Mouse (Mus musculus) ES-Bruce4 (cell line): Measurements from ENCODE around the gene Cbx7. TPM values are rescaled to one million over a fixed set of nuclear protein-coding genes. Genes with fewer than 3 reads are reported as not detected.
"Not testable (repeated sequence)": the region's sequence is repeated elsewhere in the genome, so short reads cannot be mapped to it uniquely, and the experiment has no call there.

Experiments
- H3K27ac ChIP-seq: 2 replicates; pipeline ENCODE4 v1.5.1; 2012; ENCODE audit warnings: low read length, inconsistent platforms; ENCODE audit not compliant: insufficient read depth
- H3K27me3 ChIP-seq: 2 replicates; pipeline ENCODE4 v1.6.1; 2012; ENCODE audit warnings: mild to moderate bottlenecking, low read length, inconsistent platforms; ENCODE audit not compliant: control insufficient read depth, poor library complexity, insufficient read depth, severe bottlenecking
- H3K36me3 ChIP-seq: 2 replicates; pipeline ENCODE4 v1.6.1; 2012; ENCODE audit warnings: inconsistent platforms, mild to moderate bottlenecking, low read length, moderate library complexity; ENCODE audit not compliant: control insufficient read depth, poor library complexity, insufficient read depth, severe bottlenecking
- H3K4me1 ChIP-seq: one replicate; pipeline ENCODE4 v1.8.1; 2011; ENCODE audit warnings: low read length; ENCODE audit not compliant: control insufficient read depth, insufficient read depth
- H3K4me3 ChIP-seq: 2 replicates; pipeline ENCODE4 v1.5.1; 2011; ENCODE audit warnings: low read depth, mild to moderate bottlenecking, low read length
- H3K9ac ChIP-seq: 2 replicates; pipeline ENCODE4 v1.6.1; 2012; ENCODE audit warnings: low read depth, mild to moderate bottlenecking, inconsistent platforms; ENCODE audit not compliant: poor library complexity, severe bottlenecking
- H3K9me3 ChIP-seq: replicated peaks from 2 replicates; pipeline ENCODE4 v1.6.1; 2012; ENCODE audit warnings: mild to moderate bottlenecking, low read length, inconsistent platforms; ENCODE audit not compliant: control insufficient read depth, poor library complexity, insufficient read depth, severe bottlenecking
- CTCF ChIP-seq: IDR thresholded peaks from one replicate; pipeline ENCODE4 v1.8.1; 2011; ENCODE audit warnings: low read depth, low read length
- EP300 ChIP-seq: IDR thresholded peaks from 2 replicates; pipeline ENCODE4 v1.6.1; 2011; ENCODE audit warnings: low read depth, low read length; ENCODE audit not compliant: insufficient read depth
- POLR2A ChIP-seq: IDR thresholded peaks from one replicate; pipeline ENCODE4 v1.8.1; 2011; ENCODE audit warnings: low read length; ENCODE audit not compliant: insufficient read depth
- polyA plus RNA-seq: library from polyadenylated mRNA; stranded (reverse); fragments of >200 nt; gene quantifications from 2 replicates; pipeline ENCODE4 v1.2.4, GENCODE M21; 2011; ENCODE audit warnings: low read depth; ENCODE audit not compliant: missing spikeins, insufficient read depth, insufficient read length

Cbx7 gene
- polyA plus RNA-seq, 1 experiment: 111 TPM

DNA sequence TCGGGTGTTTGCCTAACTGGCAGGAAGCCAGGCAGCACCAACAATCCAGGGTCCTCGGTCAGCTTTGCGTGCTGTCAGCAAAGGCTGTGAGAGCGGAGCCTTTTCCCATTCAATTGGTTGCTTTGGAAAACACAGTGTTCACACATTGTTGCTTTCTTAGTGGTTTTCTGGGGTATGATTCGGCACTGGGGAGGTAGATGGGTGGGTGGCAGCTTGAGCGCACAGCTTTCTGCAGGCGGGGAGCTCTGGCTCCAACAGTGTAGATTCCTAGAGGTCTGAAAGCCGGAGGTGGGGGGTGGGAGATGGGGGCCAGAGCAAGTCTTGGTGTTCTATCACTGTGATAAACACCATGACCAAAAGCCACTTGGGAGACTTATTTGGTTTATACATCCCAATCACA lies 59.6 kb downstream of the Cbx7 start:
- TF ChIP-seq EP300: no peak
- TF ChIP-seq POLR2A: no peak
- TF ChIP-seq CTCF: no peak
- Histone ChIP-seq H3K4me3 (no peak overlapping the region), H3K27ac (no peak overlapping the region), H3K27me3 (no peaks in the 10 kb centered on the region), H3K9me3 (no peaks in the 10 kb centered on the region), H3K4me1 (peaks cover 2% of the 10 kb centered on the region), H3K9ac (no peak overlapping the region), H3K36me3 (0 out of 2 replicates have a peak, but pooled peaks cover 5% of the 10 kb centered on the region)

DNA sequence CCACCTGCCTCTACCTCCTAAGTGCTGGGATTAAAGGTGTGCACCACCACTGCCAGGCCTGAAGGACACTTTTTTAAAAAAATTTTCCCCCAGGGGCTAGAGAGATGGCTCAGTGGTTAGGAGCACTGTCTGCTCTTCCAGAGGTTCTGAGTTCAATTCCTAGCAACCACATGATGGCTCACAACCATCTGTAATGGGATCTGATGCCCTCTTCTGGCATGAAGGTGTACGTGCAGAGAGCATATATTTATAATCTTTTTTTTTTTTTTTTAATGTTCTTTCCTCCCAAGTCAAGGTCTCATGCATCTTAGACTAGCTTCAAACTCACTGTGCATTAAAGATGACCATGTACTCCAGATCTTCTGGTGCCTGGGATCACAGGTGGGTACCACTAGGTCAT lies 60.1 kb downstream of the Cbx7 start:
- H3K4me1 ChIP-seq, H3K27ac ChIP-seq, H3K9ac ChIP-seq, H3K27me3 ChIP-seq, H3K9me3 ChIP-seq, H3K4me3 ChIP-seq, H3K36me3 ChIP-seq: not testable (repeated sequence)

DNA sequence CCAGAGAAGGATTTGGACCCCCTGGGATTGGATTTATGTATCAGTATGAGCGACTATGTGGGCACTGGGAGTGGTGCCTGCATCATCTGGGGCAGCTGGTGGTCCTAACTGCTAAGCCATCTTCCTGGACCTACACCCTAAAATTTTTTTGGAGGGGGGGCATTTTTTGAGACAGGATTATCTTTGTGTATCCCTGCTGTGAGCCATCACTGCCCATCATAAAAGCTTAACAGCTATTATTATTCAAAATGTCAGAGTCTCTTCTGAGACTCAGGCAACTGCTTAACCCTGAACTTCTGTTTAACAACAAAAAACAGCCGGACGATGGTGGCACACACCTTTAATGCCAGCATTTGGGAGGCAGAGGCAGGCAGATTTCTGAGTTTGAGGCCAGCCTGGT lies 61.9 kb downstream of the Cbx7 start:
- not testable (repeated sequence) for H3K27me3 ChIP-seq, H3K9me3 ChIP-seq, H3K4me1 ChIP-seq, H3K4me3 ChIP-seq, H3K27ac ChIP-seq, H3K9ac ChIP-seq
- H3K36me3 ChIP-seq: peaks cover 11% of the 10 kb centered on the region

DNA sequence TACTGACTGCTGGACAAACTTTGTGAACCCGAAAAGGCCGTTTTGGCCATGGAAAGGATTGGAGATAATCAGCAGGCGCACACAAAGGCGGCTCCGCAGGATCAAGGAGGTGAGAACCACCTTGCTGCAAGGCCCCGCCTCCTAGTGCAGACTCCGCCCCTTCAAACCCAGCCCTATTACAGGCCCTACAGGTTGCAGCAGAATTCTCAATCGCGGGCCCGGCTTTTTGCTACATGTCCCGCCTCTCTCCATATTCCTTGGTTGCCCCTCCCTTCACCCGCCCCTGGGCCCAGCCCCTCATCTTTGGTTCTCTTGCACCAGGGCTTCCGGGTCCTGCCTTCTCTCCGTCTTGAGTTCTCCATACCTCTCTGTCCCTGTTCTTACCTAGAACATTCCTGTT lies 64.1 kb downstream of the Cbx7 start:
- H3K4me1 ChIP-seq: peaks cover 9% of the 10 kb centered on the region
- no peaks in the 10 kb centered on the region for H3K27me3 ChIP-seq
- H3K9ac ChIP-seq: 0 out of 2 replicates have a peak overlapping the region, but pooled peaks have one; percentile 26
- peaks cover 11% of the 10 kb centered on the region for H3K36me3 ChIP-seq
- H3K4me3 ChIP-seq: peak overlapping the region; percentile 61
- no peaks in the 10 kb centered on the region for H3K9me3 ChIP-seq
- TF ChIP-seq EP300 (peak; percentile 33; the same call in 1 of the 2 replicates), POLR2A (no peak), CTCF (no peak)
- peak overlapping the region; percentile 77; the same call in 1 of the 2 replicates for H3K27ac ChIP-seq

DNA sequence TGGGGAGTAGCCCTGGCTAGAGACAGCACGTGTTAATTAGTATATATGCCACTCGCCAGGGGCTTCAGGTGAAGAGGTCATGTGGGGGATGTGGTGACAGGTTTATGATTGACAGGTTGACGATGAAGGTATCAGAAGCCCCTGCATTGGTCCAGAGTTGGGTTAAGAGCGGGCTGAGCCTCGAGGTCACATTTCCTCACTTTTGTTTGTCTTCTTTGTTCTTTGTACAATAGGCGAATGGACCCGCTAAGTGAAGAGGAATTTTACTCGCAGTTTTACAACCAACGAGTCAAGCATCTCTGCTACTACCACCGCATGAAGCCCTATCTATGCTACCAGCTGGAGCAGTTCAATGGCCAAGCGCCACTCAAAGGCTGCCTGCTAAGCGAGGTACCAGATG lies 65.7 kb downstream of the Cbx7 start:
- Histone ChIP-seq H3K9me3 (no peaks in the 10 kb centered on the region), H3K27ac (peak overlapping the region; percentile 80), H3K4me3 (peak overlapping the region; percentile 32), H3K4me1 (peaks cover 15% of the 10 kb centered on the region), H3K36me3 (peaks cover 14% of the 10 kb centered on the region), H3K27me3 (no peaks in the 10 kb centered on the region), H3K9ac (no peak overlapping the region)
- TF ChIP-seq POLR2A: no peak

DNA sequence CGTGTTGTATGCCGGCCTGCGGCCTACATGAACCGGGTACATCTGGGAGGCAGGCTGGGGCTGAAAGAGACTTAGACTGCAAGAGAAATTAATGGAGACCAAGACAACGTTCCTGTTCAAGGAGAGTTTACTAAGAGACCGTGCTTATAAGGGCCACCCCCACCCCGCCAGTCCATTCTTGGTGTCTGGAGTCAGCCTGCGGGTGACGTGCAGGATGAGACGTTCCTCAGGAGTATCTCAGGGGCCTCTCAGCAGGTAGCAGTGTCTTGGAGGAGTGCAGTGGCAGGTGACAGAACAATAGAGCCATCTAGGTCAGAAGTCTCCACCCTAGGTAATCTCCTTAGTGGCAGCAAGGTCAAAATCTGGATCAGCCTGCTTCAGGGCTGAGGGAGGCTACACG lies 66.2 kb downstream of the Cbx7 start:
- not testable (repeated sequence) for H3K9me3 ChIP-seq, H3K27me3 ChIP-seq
- H3K4me1 ChIP-seq: peaks cover 15% of the 10 kb centered on the region
- peak overlapping the region; percentile 20; the same call in 1 of the 2 replicates for H3K9ac ChIP-seq
- peaks cover 14% of the 10 kb centered on the region for H3K36me3 ChIP-seq
- peak; percentile 99 for TF ChIP-seq EP300
- peak overlapping the region; percentile 21 for H3K4me3 ChIP-seq
- H3K27ac ChIP-seq: peak overlapping the region; percentile 84

DNA sequence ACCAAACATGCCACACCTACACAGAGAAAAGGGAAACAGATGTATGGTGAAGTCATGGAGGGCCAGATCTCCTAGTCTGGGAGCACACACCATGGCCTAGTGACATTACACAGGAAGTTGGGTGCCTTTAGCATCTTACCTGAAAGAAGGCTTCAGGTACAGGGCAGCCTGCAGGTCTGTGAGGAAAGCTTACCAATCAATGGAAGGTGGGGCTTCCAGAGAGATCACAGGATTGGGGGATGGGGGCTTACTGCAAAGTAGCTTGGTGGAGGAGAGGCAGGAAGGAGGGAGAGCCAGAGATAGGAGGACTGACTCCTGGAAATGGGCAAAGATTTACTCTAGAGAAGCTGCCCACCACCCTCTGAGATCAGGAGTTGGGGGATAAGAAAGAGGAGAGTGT lies 67.0 kb downstream of the Cbx7 start:
- Histone ChIP-seq H3K27me3 (no peaks in the 10 kb centered on the region), H3K4me3 (peak overlapping the region; percentile 53), H3K9ac (peak overlapping the region; percentile 20; the same call in 1 of the 2 replicates), H3K27ac (peak overlapping the region; percentile 84), H3K36me3 (peaks cover 17% of the 10 kb centered on the region), H3K4me1 (peaks cover 15% of the 10 kb centered on the region), H3K9me3 (no peaks in the 10 kb centered on the region)
- TF ChIP-seq EP300 (peak; percentile 82; the same call in 1 of the 2 replicates), POLR2A (no peak)

DNA sequence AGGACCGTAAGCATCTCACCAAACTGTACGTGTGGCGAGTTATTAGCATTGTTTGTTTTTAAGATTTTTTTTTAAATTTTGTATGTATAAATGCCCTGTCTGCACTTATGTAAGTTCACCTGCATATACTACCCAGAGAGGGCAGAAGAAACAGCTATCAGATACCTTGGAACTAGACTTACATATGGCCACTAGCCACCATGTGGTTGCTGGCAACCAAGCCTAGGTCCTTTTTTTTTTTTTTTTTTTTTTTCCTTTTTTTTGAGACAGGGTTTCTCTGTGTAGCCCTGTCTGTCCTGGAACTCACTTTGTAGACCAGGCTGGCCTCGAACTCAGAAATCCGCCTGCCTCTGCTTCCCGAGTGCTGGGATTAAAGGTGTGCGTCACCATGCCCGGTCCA lies 67.8 kb downstream of the Cbx7 start:
- H3K27me3 ChIP-seq, H3K9me3 ChIP-seq, H3K9ac ChIP-seq: not testable (repeated sequence)
- Histone ChIP-seq H3K27ac (peak overlapping the region; percentile 84), H3K36me3 (peaks cover 25% of the 10 kb centered on the region), H3K4me3 (peak overlapping the region; percentile 53), H3K4me1 (peaks cover 18% of the 10 kb centered on the region)
